Mouse (Mus musculus) T-helper 17 cell (primary cell): ENCODE data around the gene Gak.

Source experiments
- in situ Hi-C, 2 experiments: fragments of 300-600 bp; cut with MboI, MseI; formaldehyde crosslinking; loops; 1 replicate in 1 of 2; 2 replicates in 1 of 2; pipeline ENCODE4 v1.15.1; 2025; ENCODE audit warnings: high pct_unique_total_duplicates in 2 of 2

Gak gene

GRCm38 (mm10) chr5:108655891-108656650, 26.5 kb upstream of the Gak start:
- in situ Hi-C loops = no loop called here

- in situ Hi-C loops = no loop called here
These were observed 25.8 kb upstream of the Gak start for GRCm38 (mm10) chr5:108655381-108655780.

GRCm38 (mm10) chr5:108654444-108654990, 25.0 kb upstream of the Gak start:
- in situ Hi-C loops = no loop called here

GRCm38 (mm10) chr5:108653341-108653740, 23.8 kb upstream of the Gak start:
- in situ Hi-C loops = no loop called here

- in situ Hi-C loops = no loop called here
These were observed 22.3 kb upstream of the Gak start for GRCm38 (mm10) chr5:108651823-108652222.

GRCm38 (mm10) chr5:108651136-108651720, 21.7 kb upstream of the Gak start:
- in situ Hi-C loops = no loop called here

GRCm38 (mm10) chr5:108650341-108650740, 20.8 kb upstream of the Gak start:
- in situ Hi-C loops = no loop called here

- in situ Hi-C loops = loop anchor here in 1 of 2 experiments (25.0 kb wide), 1 partner anchor 1288 kb away; no protein-coding TSS in a partner anchor
These were observed 19.5 kb upstream of the Gak start for GRCm38 (mm10) chr5:108648937-108649576.

GRCm38 (mm10) chr5:108647820-108648465, 18.4 kb upstream of the Gak start:
- in situ Hi-C loops = loop anchor here in 1 of 2 experiments (25.0 kb wide), 1 partner anchor 1289 kb away; no protein-coding TSS in a partner anchor

GRCm38 (mm10) chr5:108647311-108647710, 17.8 kb upstream of the Gak start:
- in situ Hi-C loops = loop anchor here in 1 of 2 experiments (25.0 kb wide), 1 partner anchor 1290 kb away; no protein-coding TSS in a partner anchor

- in situ Hi-C loops = loop anchor here in 1 of 2 experiments (25.0 kb wide), 1 partner anchor 1291 kb away; no protein-coding TSS in a partner anchor
These were observed 16.7 kb upstream of the Gak start for GRCm38 (mm10) chr5:108646343-108646660.

- in situ Hi-C loops = loop anchor here in 1 of 2 experiments (25.0 kb wide), 1 partner anchor 1292 kb away; no protein-coding TSS in a partner anchor
These were observed 16.2 kb upstream of the Gak start for GRCm38 (mm10) chr5:108645651-108646342.

GRCm38 (mm10) chr5:108643674-108644073, 14.1 kb upstream of the Gak start:
- in situ Hi-C loops = loop anchor here in 1 of 2 experiments (25.0 kb wide), 1 partner anchor 1294 kb away; no protein-coding TSS in a partner anchor

- in situ Hi-C loops = loop anchor here in 1 of 2 experiments (25.0 kb wide), 1 partner anchor 1301 kb away; no protein-coding TSS in a partner anchor
These were observed 6.6 kb upstream of the Gak start for GRCm38 (mm10) chr5:108636172-108636571.

- in situ Hi-C loops = loop anchor here in 1 of 2 experiments (25.0 kb wide), 1 partner anchor 1303 kb away; no protein-coding TSS in a partner anchor
These were observed 4.5 kb upstream of the Gak start for GRCm38 (mm10) chr5:108634088-108634487.

- in situ Hi-C loops = loop anchor here in 1 of 2 experiments (25.0 kb wide), 1 partner anchor 1304 kb away; no protein-coding TSS in a partner anchor
These were observed 4.1 kb upstream of the Gak start for GRCm38 (mm10) chr5:108633676-108634075.

GRCm38 (mm10) chr5:108628891-108629633, 493 bp downstream of the Gak start:
- in situ Hi-C loops = loop anchor here in 1 of 2 experiments (25.0 kb wide), 1 partner anchor 1308 kb away; no protein-coding TSS in a partner anchor

GRCm38 (mm10) chr5:108626050-108626660, 3.4 kb downstream of the Gak start:
- in situ Hi-C loops = loop anchor here in 1 of 2 experiments (25.0 kb wide), 1 partner anchor 1311 kb away; no protein-coding TSS in a partner anchor

GRCm38 (mm10) chr5:108621870-108622269, 7.7 kb downstream of the Gak start:
- in situ Hi-C loops = loop anchor here (25.0 kb wide), 2 partner anchors 1540 to 1665 kb away; partner anchors contain the start of genes Pole (in 1 of the 2) and Pxmp2 (in 1 of the 2)
